Mouse (Mus musculus) frontal cortex, postnatal 36 days (tissue): Measurements from ENCODE around the gene Wbp1.

Source experiments
- DNase-seq, 2 experiments: peaks; one replicate each; pipeline ENCODE4 v3.0.0; 2022; ENCODE audit warnings: low spot score in 2 of 2

Gene Wbp1

GRCm38 (mm10) chr6:83116373-83117164 is 4.8 kb downstream of the Wbp1 start:
- DNase-seq = no peak

DNA sequence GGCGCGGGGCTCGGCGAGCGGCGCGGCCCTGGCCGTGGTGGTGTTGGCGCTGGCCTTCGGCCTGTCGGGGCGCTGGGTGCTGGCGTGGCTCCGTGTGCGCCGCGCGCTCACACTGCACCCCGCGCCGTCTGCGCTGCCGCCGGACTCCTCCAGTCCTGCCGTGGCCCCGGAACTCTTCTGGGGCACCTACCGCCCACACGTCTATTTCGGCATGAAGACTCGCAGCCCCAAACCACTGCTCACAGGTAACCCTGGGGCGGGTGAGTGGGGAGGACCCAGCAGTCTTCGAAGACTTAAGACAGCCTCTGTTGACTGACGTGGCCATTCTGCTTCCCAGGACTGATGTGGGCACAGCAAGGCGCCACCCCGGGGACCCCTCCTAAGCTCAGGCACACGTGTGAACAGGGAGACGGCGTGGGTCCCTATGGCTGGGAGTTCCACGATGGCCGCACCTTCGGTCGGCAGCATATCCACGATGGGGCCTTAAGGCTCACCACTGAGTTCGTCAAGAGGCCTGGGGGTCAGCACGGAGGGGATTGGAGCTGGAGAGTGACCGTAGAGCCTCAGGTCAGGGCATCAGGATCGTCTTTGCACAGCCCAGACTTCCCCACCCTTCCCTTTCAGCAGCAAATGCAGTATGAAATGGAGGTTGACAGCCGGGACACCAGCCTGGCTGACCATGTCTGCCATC is 5.5 kb downstream of the Wbp1 start:
- no peak for DNase-seq

DNA sequence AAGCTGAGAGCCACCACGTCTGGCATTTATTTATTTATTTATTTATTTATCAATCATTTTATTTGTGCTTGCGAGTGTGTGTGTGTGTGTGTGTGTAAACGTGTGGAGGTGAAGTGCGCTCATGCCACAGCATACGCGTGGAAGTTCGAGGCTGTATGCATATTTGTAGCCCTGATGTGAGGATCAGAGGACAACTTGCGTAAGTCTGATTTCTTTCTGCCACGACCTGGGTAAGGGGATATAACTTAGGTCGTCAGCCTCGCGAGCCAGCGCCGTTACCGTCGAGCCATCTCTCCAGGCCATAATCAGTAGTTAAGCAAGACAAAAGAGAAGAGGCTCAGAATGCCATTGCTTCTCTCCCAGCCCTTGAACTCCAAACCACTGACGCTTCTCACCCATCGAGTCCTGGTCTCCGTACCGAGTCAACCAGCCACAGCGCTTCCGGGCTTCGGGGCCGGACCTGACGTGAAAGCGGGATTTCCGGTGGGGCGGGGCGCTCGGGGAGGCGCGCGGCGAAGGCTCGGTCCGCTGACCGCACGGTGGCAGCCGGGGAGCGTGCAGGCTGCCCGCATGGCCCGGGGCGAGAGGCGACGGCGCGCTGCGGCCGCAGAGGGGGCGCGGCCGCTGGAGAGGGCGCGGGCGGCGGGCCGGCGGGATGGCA is 6.2 kb downstream of the Wbp1 start, which contains the start of gene Mogs:
TSS of gene Mogs (plus strand) at position 486 of the 661 bp plus-strand sequence.
- DNase-seq = peak; percentile 91

DNA sequence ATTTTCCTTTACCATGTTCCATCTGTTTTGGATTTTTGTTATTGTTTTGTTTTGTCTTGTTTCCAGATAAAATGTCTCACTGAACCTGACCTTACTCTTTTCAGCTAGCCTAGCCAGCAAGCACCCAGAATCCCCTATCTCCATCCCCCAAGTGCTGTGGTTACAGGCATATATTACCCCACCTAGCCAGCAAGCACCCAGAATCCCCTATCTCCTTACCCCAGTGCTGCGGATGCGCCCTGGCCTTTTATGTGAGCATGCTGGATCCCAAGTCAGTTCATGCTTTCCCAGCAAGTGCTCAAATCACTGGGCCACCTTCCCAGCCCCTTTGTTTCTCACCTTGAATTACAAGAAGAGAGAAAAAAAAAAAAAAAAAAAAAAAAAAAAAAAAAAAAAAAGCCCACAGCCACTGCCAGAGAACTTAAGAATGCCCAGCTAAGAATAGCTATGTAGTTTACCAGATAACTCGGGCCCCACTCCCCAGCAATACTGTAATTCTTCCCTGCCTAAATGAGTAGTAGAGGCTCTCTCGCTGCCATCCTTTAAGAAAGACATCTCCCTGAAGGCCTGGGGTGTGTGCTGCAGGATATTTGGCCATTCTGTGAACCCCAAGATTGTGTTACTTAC is 9.7 kb downstream of the Wbp1 start:
- no peak for DNase-seq

- peak; percentile 82 to 83 for DNase-seq
Observed at GRCm38 (mm10) chr6:83108762-83109668, 12.3 kb downstream of the Wbp1 start, which contains the start of gene Mrpl53. TSS of gene Mrpl53 (plus strand) at chr6:83109040.

DNA sequence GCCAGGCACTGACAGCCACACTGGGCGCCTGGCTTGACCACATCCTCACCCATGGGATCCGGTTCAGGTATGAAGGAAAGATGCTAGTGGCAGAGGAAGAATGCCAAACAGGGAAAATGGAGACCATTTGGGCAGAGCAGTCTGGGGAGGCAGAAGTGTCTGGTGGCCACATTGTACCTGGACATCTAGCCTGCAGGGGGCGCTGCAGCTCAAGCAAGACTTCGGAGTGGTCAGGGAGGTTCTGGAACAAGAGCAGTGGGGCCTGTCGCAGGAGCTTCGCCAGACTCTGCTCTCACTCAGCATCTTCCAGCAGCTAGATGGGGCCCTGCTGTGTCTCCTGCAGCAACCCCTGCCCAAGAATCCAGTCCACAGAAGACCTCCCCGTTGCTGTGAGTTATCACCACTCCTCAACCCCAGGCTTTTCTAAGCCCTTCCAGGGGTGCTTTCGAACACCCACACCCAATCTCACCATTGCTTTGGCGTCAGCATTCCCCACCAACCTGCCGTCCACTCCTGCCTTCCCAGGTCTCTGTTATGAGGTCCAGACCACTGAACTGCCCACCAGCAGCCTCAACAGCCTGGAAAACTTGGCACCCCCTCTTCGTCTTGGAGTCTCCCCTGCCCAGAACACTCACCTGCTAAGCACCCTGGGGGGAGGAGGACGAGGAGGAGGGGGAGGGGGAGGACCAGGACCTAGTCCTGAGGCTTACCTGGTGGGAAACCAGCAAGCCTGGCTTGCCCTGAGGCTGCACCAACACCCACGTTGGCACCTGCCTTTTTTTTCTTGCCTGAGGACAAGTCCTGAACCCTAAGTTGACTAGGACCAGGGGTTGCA is 13.6 kb downstream of the Wbp1 start:
- DNase-seq = peak; percentile 69 to 73

DNA sequence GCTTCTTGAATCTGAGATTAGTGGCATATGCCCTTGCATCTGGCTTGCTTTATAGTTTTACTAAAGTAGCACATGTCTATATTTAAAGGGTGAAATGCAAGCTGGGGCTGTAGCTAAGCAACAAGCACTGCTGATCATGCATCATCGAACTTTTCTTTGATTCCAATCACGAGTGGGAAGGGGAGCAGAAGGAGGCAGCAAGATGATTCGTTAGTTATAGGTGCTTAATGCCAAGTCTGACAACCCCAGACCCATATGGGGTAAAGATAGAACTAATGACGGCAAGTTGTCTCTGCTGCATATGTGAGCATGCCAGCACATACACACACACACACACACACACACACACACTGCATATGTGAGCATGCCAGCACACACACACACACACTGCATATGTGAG is 17.2 kb downstream of the Wbp1 start:
- no peak for DNase-seq

DNA sequence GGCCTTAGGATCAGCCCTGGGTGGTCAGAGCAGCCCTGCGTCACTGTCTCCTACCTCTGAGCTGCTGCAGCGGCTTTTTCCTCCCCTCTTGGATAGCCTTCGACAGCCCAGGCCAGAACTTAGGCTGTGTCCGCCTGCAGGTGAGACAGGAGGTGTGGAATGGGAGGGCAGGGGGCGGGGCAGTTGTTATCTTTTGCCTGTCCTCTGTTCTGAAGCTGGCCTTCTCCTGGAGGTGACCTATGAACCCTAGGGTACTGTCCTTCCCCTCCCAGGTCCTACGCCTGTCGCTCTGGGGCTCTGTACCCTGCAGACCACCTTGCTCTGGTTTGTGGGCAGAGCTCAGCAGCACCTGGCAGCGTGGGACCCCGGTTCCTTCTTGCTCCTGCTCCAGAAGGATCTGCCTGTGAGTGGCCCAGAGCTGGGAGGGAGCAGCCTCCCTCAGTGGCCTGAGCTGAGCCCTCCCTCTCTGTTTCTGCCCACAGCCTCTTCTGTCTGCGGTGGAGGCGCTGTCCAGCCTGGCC is 18.2 kb downstream of the Wbp1 start:
- no peak for DNase-seq

GRCm38 (mm10) chr6:83101688-83102556 is 19.4 kb downstream of the Wbp1 start:
- DNase-seq = no peak

DNA sequence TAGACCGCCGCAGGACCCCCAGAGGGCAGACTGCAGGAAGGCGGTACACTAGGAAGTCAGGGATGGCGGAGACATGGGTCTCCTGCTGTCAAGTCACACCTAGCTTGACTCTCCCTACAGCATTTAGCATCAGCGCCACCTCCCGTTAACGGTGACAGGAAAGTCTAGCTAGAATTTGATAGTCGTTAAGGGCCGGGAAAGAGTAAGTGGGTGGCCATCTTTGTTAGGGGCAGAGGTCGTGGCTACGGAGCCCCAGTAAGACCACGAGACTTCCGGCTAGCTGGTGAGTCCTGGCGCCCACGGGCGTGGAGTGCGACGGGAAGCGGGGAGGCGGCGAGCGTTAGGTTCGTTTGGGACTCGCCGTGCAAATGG is 20.1 kb downstream of the Wbp1 start, which contains the start of the genes Ccdc142 and Gm42688:
TSS of gene Ccdc142 (plus strand) at position 286 of the 372 bp plus-strand sequence.
TSS of gene Gm42688 (plus strand) at position 302 of the 372 bp plus-strand sequence.
- DNase-seq = peak; percentile 83 to 91

DNA sequence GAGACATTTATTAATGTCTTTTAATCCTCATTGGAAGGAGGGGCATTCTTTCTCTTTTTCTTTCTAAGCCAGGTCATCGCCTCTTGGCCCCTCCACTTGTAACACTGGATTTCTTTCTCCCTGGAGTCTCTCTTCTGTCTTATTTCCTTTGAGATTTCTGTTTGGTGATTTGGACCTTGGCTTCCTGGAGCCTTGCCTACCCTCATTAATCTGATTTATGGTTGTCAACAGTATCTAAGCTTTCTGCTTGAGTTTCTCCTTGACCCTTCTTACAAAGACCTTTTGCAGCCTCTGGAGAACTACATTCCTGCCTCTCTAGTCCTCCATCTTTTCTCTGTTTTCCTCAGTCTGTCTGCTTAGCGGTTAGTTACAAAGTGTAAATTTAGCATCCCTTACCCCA is 22.9 kb downstream of the Wbp1 start:
- DNase-seq = no peak

DNA sequence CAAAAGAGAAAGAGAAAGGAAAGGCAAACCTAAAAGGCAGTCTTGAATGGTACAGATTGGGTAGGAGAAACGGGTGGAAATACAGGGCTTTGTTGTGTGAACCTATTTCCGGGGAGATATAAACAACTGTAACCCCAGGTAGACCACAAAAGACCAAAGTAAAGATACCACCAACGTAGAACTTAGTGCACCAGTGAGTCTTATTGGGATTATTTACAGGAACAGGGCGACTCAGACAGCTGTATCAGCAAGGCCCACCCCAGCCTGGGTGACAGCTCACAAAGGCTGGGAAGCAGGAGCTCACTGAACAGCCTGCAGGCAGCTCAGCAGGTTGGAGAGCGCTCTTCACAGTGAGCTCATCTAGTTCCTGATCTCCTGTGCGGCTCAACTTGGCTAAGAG is 25.4 kb downstream of the Wbp1 start:
- DNase-seq = no peak

DNA sequence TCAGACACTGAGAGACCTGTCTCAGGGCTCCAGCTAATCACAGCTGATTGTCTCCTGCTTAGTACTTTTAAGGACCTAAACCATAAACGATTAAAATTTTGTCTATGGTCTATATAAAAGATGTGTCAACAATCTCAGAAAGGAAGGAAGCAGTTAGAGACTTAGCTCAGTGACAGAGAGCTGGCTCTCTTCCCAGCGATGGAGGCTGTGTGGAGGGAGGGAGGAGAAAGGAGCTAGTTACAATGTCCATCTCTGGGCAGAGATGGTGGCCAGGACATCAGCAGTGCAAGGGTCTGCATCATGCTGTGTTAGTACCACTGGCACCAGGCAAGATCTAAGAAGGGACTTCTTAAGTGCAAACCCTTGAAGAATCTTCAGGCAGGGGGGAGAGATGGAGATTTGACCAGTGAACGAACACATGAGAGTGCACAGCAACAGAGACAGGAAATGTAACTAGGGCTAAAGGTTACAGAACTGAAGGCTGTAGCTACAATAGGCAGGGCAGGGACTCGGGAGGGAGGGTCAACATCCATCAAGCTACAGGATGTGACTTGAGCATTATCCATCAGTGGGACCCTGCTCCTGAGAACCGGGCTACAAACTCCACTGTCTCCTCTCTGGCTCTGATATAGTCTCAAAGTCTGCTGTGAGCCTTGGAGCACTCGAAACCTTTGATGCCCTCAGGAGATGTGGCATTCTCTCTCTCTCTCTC is 28.8 kb downstream of the Wbp1 start:
- no peak for DNase-seq

- DNase-seq = no peak
Observed at GRCm38 (mm10) chr6:83087926-83088260, 33.5 kb downstream of the Wbp1 start.

- no peak for DNase-seq
Observed at GRCm38 (mm10) chr6:83087205-83087925, 34.0 kb downstream of the Wbp1 start.

GRCm38 (mm10) chr6:83086121-83087035 is 35.0 kb downstream of the Wbp1 start, which contains the start of gene Lbx2:
TSS of gene Lbx2 (plus strand) at chr6:83086367.
- no peak for DNase-seq
